Mouse (Mus musculus) ZHBTc4 (cell line): ENCODE results near the gene Btn1a1.

Source experiments
- DNase-seq: peaks from one replicate; pipeline ENCODE4 v3.0.0-alpha.2; 2011; ENCODE audit warnings: low read depth, low spot score

Gene Btn1a1

GRCm38 (mm10) chr13:23438521-23438920 is 27.2 kb downstream of the Btn1a1 start:
- peak; percentile 57 for DNase-seq

- peak; percentile 85 for DNase-seq
These were observed 27.8 kb downstream of the Btn1a1 start for GRCm38 (mm10) chr13:23437908-23438307.

- DNase-seq = peak; percentile 73
These were observed 28.6 kb downstream of the Btn1a1 start for GRCm38 (mm10) chr13:23436861-23437822.

GRCm38 (mm10) chr13:23436231-23436661 is 29.5 kb downstream of the Btn1a1 start:
- peak; percentile 60 for DNase-seq

- DNase-seq = peak; percentile 77
These were observed 30.0 kb downstream of the Btn1a1 start for GRCm38 (mm10) chr13:23435676-23436075.

GRCm38 (mm10) chr13:23435241-23435640 is 30.5 kb downstream of the Btn1a1 start:
- DNase-seq = no peak

- DNase-seq = peak; percentile 68
These were observed 31.3 kb downstream of the Btn1a1 start for GRCm38 (mm10) chr13:23434426-23434825.

GRCm38 (mm10) chr13:23433801-23434200 is 31.9 kb downstream of the Btn1a1 start:
- no peak for DNase-seq

GRCm38 (mm10) chr13:23433206-23433605 is 32.5 kb downstream of the Btn1a1 start:
- DNase-seq = no peak

- DNase-seq = peak; percentile 99
These were observed 33.0 kb downstream of the Btn1a1 start for GRCm38 (mm10) chr13:23432562-23433201.

GRCm38 (mm10) chr13:23431351-23431771 is 34.3 kb downstream of the Btn1a1 start:
- DNase-seq = peak; percentile 90

GRCm38 (mm10) chr13:23430734-23431133 is 35.0 kb downstream of the Btn1a1 start:
- peak; percentile 91 for DNase-seq

- DNase-seq = no peak
These were observed 35.8 kb downstream of the Btn1a1 start for GRCm38 (mm10) chr13:23429771-23430380.

- peak; percentile 64 for DNase-seq
These were observed 37.3 kb downstream of the Btn1a1 start for GRCm38 (mm10) chr13:23428166-23428993.

- DNase-seq = no peak
These were observed 38.2 kb downstream of the Btn1a1 start for GRCm38 (mm10) chr13:23427401-23427910.

- peak; percentile 73 for DNase-seq
These were observed 38.8 kb downstream of the Btn1a1 start for GRCm38 (mm10) chr13:23426922-23427321.

- DNase-seq = peak; percentile 79
These were observed 39.4 kb downstream of the Btn1a1 start for GRCm38 (mm10) chr13:23426335-23426734.

GRCm38 (mm10) chr13:23425505-23425904 is 40.2 kb downstream of the Btn1a1 start:
- peak; percentile 90 for DNase-seq

- peak; percentile 98 for DNase-seq
These were observed 41.0 kb downstream of the Btn1a1 start for GRCm38 (mm10) chr13:23424494-23425325.

GRCm38 (mm10) chr13:23424052-23424380 is 41.7 kb downstream of the Btn1a1 start:
- DNase-seq = no peak
